Mouse (Mus musculus): ENCODE measurements at regions not wholly inside any gene's neighbourhood (a gene's known extent, or its start where the extent isn't known, plus 50 kb on each side); places are given as distances from the start of the nearest gene placed in this dataset.
A peak's percentile ranks its signal among the peaks of the same experiment; 100 is the strongest.

DNA sequence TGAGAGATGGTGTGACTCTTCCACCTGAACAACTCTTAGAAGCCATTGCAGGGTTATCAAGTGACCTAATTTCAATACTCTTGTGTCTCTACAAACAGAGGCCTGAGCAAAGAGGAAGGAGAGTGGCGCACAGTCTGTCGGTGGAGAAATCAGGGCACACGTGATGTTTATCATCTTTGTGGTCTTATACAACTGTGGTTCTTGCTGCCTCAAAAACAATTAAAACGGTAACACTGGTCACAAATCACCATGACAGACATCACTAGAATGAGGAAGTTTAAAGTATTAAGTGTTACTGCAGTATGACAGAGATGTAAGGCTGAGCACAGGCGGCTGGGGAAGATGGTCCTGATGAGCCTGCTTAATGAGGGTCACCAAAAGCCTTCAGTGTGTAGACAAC lies 73.6 kb downstream of the Sdc1 start:
- 88% methylated on average over 5 of the region's 5 CpGs for WGBS
- ATAC-seq (replicated peaks): no peak

DNA sequence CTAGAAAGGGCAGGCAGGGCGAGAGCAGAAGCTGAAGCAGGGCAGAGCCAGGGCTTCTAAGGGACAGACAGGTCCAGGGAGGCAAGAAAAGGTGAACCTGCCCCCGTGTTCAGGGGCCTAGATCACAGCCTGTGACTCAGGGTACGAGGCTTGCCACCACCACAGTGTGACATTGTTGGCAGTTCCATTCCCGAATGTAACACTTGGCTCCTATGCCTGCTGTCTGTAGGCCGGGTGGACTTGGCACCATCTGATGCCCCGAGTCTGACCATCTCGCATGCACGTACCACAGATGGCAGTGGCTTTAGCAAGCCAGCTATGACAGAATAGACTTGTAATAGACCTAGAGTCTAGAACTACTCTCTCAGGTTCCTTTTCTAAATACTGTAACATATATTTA lies 74.3 kb downstream of the Sdc1 start:
- 89% methylated on average over 8 of the region's 8 CpGs for WGBS
- Histone ChIP-seq H3K9ac (no peak overlapping the region), H3K4me2 (no peak overlapping the region), H3K4me1 (peaks cover 3% of the 10 kb centered on the region; the same call in 1 of the 2 replicates), H3K27me3 (replicated peaks) (no peaks in the 10 kb centered on the region), H3K27ac (no peak overlapping the region), H3K9me3 (no peaks in the 10 kb centered on the region), H3K36me3 (replicated peaks) (no peaks in the 10 kb centered on the region), H3K4me3 (no peak overlapping the region)
- ATAC-seq (replicated peaks): no peak

More for the DNA sequence above, 73.6 kb downstream of the Sdc1 start:
- Histone ChIP-seq H3K9ac (no peak overlapping the region), H3K27ac (no peak overlapping the region), H3K4me3 (no peak overlapping the region), H3K4me2 (no peak overlapping the region), H3K27me3 (replicated peaks) (no peaks in the 10 kb centered on the region), H3K9me3 (no peaks in the 10 kb centered on the region), H3K4me1 (peaks cover 3% of the 10 kb centered on the region; the same call in 1 of the 2 replicates), H3K36me3 (replicated peaks) (no peaks in the 10 kb centered on the region)

DNA sequence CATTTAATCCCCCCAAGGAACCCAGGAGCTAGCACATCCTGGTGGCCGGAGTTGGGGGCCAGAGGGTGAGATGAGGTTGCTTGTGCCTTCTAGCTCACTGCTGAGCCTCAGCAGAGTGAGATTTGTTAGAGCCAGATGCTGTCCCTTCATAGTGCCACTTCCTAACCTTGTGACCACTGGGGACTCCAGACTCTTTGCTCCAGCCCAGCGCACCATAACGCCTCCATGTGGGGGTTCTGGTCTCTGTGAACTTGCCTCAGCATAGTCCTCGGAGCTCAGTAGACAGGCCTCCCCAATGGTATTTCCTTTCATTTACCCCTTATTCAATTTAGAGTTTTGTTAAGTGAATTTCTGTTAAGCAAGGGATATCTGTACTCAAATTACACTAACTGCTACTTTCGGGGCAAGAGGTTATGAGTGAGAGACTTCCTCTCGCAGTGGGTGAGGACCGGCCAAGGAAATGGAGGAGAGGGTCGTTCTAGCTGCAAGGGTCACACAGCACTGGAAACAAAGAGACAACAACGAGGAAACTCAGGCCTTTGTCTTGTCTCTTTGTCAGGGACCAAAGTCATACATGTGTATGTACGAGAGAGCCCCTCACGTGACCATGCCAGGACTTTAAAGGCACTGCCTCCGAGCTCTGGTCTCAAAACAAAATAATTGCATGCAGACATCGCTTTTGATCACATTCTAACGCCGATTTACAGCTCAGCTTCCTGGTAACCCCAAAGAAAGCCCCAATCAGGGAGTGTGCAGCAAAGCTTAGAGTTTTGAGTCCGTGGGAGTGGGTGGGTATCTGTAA lies 74.8 kb upstream of the Laptm4a start:
- Histone ChIP-seq H3K4me1 (peaks cover 3% of the 10 kb centered on the region; the same call in 1 of the 2 replicates), H3K36me3 (replicated peaks) (no peaks in the 10 kb centered on the region), H3K9ac (no peak overlapping the region), H3K9me3 (no peaks in the 10 kb centered on the region), H3K27me3 (replicated peaks) (no peaks in the 10 kb centered on the region), H3K4me3 (no peak overlapping the region), H3K27ac (no peak overlapping the region), H3K4me2 (0 out of 2 replicates have a peak overlapping the region, but pooled peaks have one; percentile 4)
- WGBS: 49% methylated on average over 16 of the region's 16 CpGs
- no peak for ATAC-seq (replicated peaks)

DNA sequence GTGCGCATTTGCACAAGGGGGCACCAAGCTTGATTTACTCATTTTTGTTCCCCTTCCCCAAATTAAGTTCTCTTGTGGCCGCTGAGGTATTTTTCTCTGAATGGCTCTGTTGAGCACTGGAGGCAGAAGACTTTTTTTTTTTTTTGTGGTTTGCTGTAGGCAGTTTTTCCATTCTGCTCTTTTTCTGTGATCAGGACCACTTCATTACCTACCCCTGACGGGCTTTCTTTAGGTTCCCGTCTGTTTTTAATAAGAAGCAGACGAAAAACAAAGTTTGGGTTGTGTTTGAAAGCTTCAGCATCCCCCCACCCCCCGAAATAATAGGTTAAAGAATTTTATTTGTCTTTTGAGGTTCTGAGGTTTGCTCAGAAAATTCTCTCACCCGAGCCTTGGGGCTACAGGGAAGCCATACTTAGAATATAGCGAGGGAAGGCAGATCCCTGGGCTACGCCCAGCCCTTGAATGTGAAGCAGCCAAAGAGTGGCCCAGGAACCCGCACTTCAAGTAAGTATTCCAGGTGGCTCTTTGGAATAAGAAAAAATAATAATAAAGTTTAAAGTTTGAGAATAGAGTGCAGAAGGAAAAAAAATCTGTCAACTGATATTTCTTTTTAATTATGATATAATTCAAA lies 74.1 kb upstream of the Laptm4a start:
- H3K27me3 ChIP-seq (replicated peaks): no peaks in the 10 kb centered on the region
- no peaks in the 10 kb centered on the region for H3K9me3 ChIP-seq
- no peak overlapping the region for H3K9ac ChIP-seq
- no peaks in the 10 kb centered on the region for H3K36me3 ChIP-seq (replicated peaks)
- H3K4me2 ChIP-seq: 0 out of 2 replicates have a peak overlapping the region, but pooled peaks have one; percentile 4
- no peak overlapping the region for H3K27ac ChIP-seq
- 75% methylated on average over 10 of the region's 10 CpGs for WGBS
- peaks cover 3% of the 10 kb centered on the region; the same call in 1 of the 2 replicates for H3K4me1 ChIP-seq
- ATAC-seq (replicated peaks): no peak
- H3K4me3 ChIP-seq: no peak overlapping the region

DNA sequence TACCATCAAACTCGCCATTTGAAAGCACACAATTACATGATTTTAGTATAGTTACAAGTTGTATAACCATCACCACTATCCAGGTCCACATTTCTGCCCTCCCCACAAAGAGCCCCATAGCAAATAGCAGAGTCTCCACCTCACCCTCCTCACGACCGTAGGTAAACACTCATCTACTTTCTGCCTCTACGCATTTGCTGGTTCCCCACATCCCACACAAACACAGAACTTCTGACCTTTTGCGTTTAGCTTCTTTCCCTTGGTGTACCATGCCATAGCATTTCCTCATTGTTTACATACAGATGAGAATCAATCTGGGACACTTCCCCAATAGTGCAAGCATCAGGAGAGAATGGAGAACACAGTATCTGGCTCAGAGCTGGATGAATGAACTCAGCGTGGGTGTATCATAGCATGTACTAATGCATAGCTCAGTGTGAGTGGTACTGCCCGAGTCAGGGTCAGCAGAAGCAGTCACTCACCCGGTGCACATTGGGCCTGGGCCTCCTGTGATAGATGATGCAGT lies 73.5 kb upstream of the Laptm4a start:
- no peaks in the 10 kb centered on the region for H3K9me3 ChIP-seq
- no peak overlapping the region for H3K9ac ChIP-seq
- no peak for ATAC-seq (replicated peaks)
- H3K27ac ChIP-seq: no peak overlapping the region
- WGBS: 87% methylated on average over 8 of the region's 8 CpGs
- H3K36me3 ChIP-seq (replicated peaks): no peaks in the 10 kb centered on the region
- H3K4me3 ChIP-seq: no peak overlapping the region
- no peaks in the 10 kb centered on the region for H3K27me3 ChIP-seq (replicated peaks)
- peaks cover 3% of the 10 kb centered on the region; the same call in 1 of the 2 replicates for H3K4me1 ChIP-seq
- H3K4me2 ChIP-seq: no peak overlapping the region

DNA sequence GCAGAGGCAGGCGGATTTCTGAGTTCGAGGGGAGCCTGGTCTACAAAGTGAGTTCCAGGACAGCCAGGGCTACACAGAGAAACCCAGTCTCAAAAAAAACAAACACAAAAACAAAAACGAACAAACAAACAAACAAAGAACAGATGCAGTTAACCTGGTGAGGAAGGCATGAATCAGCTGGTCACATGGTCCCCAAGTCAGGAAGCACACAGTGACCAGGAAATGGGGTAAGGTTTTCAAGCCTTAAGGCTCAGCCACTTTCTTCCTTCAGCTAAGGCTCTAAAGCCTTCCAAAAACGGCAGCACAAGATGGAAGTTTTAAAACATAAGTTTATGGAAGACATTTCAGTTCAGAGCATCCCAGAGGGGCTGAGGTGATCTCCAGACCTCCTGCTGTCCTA lies 67.6 kb upstream of the Laptm4a start:
- Histone ChIP-seq H3K36me3 (replicated peaks) (no peaks in the 10 kb centered on the region), H3K9me3 (no peaks in the 10 kb centered on the region), H3K4me3 (no peak overlapping the region), H3K27me3 (replicated peaks) (no peaks in the 10 kb centered on the region), H3K4me2 (no peak overlapping the region), H3K4me1 (no peaks in the 10 kb centered on the region), H3K27ac (no peak overlapping the region), H3K9ac (no peak overlapping the region)
- no peak for ATAC-seq (replicated peaks)
- 86% methylated on average over 4 of the region's 4 CpGs for WGBS

GRCm38 (mm10) chr12:8854401-8854800 lies 67.1 kb upstream of the Laptm4a start:
- 76% methylated on average over 4 of the region's 4 CpGs for WGBS

GRCm38 (mm10) chr12:8855119-8855518 lies 66.3 kb upstream of the Laptm4a start:
- Histone ChIP-seq H3K4me1 (no peaks in the 10 kb centered on the region), H3K27me3 (replicated peaks) (no peaks in the 10 kb centered on the region), H3K4me3 (no peak overlapping the region), H3K9me3 (no peaks in the 10 kb centered on the region), H3K36me3 (replicated peaks) (no peaks in the 10 kb centered on the region), H3K4me2 (no peak overlapping the region), H3K27ac (no peak overlapping the region), H3K9ac (no peak overlapping the region)
- WGBS: 82% methylated on average over 5 of the region's 5 CpGs
- ATAC-seq (replicated peaks): no peak

More at GRCm38 (mm10) chr12:8854401-8854800, 67.1 kb upstream of the Laptm4a start:
- Histone ChIP-seq H3K9ac (no peak overlapping the region), H3K4me2 (no peak overlapping the region), H3K9me3 (no peaks in the 10 kb centered on the region), H3K4me3 (no peak overlapping the region), H3K4me1 (no peaks in the 10 kb centered on the region), H3K36me3 (replicated peaks) (no peaks in the 10 kb centered on the region), H3K27ac (no peak overlapping the region), H3K27me3 (replicated peaks) (no peaks in the 10 kb centered on the region)
- no peak for ATAC-seq (replicated peaks)

DNA sequence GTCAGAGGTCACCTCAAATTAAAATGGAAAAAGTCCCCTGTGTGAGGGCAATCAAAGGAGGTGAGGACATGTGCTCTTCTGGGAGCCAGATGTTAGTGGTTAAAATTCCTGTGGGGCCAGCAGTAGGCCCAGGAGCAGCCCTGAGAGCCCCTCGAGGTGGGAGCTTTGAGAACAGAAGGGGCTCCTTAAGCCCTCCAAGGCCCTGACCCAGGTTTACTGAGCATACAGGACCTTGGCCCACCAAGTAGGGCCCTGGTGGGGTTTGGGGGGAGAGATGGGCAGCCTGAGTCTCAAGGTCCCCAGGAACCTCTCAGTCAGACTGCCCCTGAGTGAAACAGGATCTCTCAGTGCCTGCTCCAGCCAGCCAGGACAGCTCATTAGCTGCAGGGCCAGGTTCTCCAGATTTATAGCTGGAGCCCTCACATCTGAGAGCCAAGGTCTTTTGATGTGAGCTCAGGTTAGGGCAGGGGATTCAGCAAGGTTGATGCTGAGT lies 65.4 kb upstream of the Laptm4a start:
- Histone ChIP-seq H3K36me3 (replicated peaks) (no peaks in the 10 kb centered on the region), H3K9me3 (no peaks in the 10 kb centered on the region), H3K4me3 (no peak overlapping the region), H3K27ac (no peak overlapping the region), H3K27me3 (replicated peaks) (no peaks in the 10 kb centered on the region), H3K4me1 (no peaks in the 10 kb centered on the region), H3K4me2 (no peak overlapping the region), H3K9ac (no peak overlapping the region)
- ATAC-seq (replicated peaks): no peak
- 70% methylated on average over 1 of the region's 1 CpGs for WGBS

GRCm38 (mm10) chr12:8857308-8857707 lies 64.2 kb upstream of the Laptm4a start:
- no peak overlapping the region for H3K9ac ChIP-seq
- no peak overlapping the region for H3K4me2 ChIP-seq
- H3K27me3 ChIP-seq (replicated peaks): no peaks in the 10 kb centered on the region
- no peak for ATAC-seq (replicated peaks)
- no peaks in the 10 kb centered on the region for H3K4me1 ChIP-seq
- H3K9me3 ChIP-seq: no peaks in the 10 kb centered on the region
- no peak overlapping the region for H3K4me3 ChIP-seq
- no peaks in the 10 kb centered on the region for H3K36me3 ChIP-seq (replicated peaks)
- 47% methylated on average over 8 of the region's 8 CpGs for WGBS
- no peak overlapping the region for H3K27ac ChIP-seq

- H3K36me3 ChIP-seq (replicated peaks): no peaks in the 10 kb centered on the region
- no peaks in the 10 kb centered on the region for H3K4me1 ChIP-seq
- H3K27me3 ChIP-seq (replicated peaks): no peaks in the 10 kb centered on the region
- ATAC-seq (replicated peaks): no peak
- no peaks in the 10 kb centered on the region for H3K9me3 ChIP-seq
- 83% methylated on average over 7 of the region's 7 CpGs for WGBS
- H3K27ac ChIP-seq: no peak overlapping the region
- no peak overlapping the region for H3K4me2 ChIP-seq
- H3K4me3 ChIP-seq: no peak overlapping the region
- H3K9ac ChIP-seq: no peak overlapping the region
Observed at GRCm38 (mm10) chr12:8858748-8859147, 62.7 kb upstream of the Laptm4a start.

GRCm38 (mm10) chr12:8859588-8859987 lies 61.9 kb upstream of the Laptm4a start:
- Histone ChIP-seq H3K27ac (no peak overlapping the region), H3K9ac (no peak overlapping the region), H3K27me3 (replicated peaks) (no peaks in the 10 kb centered on the region), H3K9me3 (no peaks in the 10 kb centered on the region), H3K4me2 (no peak overlapping the region), H3K36me3 (replicated peaks) (no peaks in the 10 kb centered on the region), H3K4me1 (no peaks in the 10 kb centered on the region), H3K4me3 (no peak overlapping the region)
- 80% methylated on average over 4 of the region's 4 CpGs for WGBS
- no peak for ATAC-seq (replicated peaks)

Measured in midbrain, embryonic 15.5 days (tissue).